Mouse (Mus musculus): ENCODE measurements around the gene Folr1.

The Folr1 gene

GRCm38 (mm10) chr7:101870629-101871028, at the start of gene Folr1:
Gene Folr1, minus strand, starts transcription at chr7:101870788.
- DNase-seq (ENCODE audit: low spot score in 2 of 2) = no peak

- peak; percentile 75 to 81 for DNase-seq (ENCODE audit: low spot score in 2 of 2)
Measured at GRCm38 (mm10) chr7:101918071-101918470, 47.5 kb upstream of the Folr1 start.

- no peak for DNase-seq (ENCODE audit: low spot score in 2 of 2)
Measured at GRCm38 (mm10) chr7:101911982-101912381, 41.4 kb upstream of the Folr1 start.

DNA sequence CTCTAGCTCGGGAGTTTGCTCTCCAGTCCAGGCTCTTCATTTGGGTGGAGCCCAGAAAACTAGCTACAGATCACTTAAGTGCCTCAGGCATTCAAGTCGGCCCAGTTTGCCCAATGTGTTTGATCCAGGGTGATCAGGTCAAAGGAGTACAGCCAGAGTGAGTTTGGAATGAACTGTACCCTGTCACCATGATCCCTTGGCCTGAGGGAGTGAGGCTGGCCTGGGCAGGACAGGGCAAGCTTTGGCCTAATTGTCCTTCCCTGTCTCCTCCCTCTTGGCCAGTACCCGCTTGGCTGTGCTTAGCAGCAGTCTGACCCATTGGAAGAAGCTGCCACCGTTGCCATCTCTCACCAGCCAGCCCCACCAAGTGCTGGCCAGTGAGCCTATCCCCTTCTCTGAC, 39.5 kb upstream of the Folr1 start:
- DNase-seq (ENCODE audit: low spot score in 2 of 2) = no peak

- no peak for DNase-seq (ENCODE audit: low spot score in 2 of 2)
Measured at GRCm38 (mm10) chr7:101908367-101908766, 37.8 kb upstream of the Folr1 start.

GRCm38 (mm10) chr7:101906696-101907095, 36.1 kb upstream of the Folr1 start:
- DNase-seq (ENCODE audit: low spot score in 2 of 2) = no peak

- DNase-seq (ENCODE audit: low spot score in 2 of 2) = no peak
Measured at GRCm38 (mm10) chr7:101906287-101906681, 35.7 kb upstream of the Folr1 start, which contains the start of gene Tomt. Gene Tomt, minus strand, starts transcription at chr7:101906359.

GRCm38 (mm10) chr7:101905561-101906286, 35.1 kb upstream of the Folr1 start, which contains the start of gene Lamtor1:
Gene Lamtor1, plus strand, starts transcription at chr7:101905904.
- DNase-seq (ENCODE audit: low spot score in 2 of 2) = peak; percentile 100

GRCm38 (mm10) chr7:101902846-101903245, 32.3 kb upstream of the Folr1 start:
- no peak for DNase-seq (ENCODE audit: low spot score in 2 of 2)

- no peak for DNase-seq (ENCODE audit: low spot score in 2 of 2)
Measured at GRCm38 (mm10) chr7:101901969-101902368, 31.4 kb upstream of the Folr1 start.

DNA sequence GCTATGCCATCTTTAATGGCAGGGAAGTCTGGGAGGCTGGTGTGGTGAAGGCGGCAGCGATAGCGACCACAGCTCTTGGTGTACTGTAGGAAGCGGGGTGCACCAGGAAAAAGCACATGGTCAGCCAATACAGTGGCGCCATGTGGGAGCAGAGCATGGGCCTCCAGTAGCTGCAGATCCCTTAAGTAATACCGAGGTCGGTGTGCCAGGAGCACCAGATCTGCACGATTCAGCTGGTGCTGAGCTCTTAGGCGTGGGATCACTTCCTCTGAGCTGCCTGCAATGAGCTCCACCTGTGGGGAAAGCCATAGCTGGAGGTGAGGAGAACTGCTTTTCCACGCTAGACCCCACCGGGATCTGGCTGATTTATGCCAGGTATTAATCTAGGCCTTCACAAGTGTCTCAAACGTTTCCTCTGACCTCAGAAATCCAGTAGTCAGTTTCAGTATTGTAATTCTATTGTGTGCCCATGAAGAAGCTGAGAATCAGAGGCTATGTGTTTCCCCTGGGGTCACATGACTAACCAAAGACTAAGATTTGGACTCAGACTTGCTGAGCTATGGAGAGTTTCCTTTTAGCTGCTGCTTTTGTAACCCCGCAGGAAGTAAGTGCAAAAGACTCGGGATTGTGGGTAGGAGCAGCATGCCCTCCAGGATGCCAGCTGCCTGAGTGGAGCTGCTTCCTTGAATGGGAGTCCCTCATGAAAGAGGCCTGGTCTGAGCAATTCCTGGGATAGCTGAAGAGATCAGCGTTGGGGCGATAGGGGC, 29.9 kb upstream of the Folr1 start:
- DNase-seq (ENCODE audit: low spot score in 2 of 2) = no peak

GRCm38 (mm10) chr7:101896104-101897066, 25.8 kb upstream of the Folr1 start:
- DNase-seq (ENCODE audit: low spot score in 2 of 2) = peak; percentile 98 to 99

DNA sequence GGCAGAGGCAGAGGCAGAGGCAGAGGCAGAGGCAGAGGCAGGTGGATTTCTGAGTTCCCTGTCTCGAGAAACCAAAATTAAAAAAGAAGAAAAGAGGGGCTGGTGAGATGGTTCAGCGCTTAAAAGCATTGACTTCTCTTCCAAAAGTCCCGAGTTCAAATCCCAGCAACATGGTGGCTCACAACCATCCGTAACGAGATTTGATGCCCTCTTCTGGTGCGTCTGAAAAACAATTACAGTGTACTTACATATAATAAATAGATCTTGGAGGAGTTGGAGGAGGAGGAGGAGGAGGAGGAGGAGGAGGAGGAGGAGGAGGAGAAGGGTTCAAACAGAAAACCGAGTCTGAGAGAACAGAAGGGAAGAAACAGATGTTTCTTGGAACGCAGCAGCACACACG, 25.1 kb upstream of the Folr1 start:
- DNase-seq (ENCODE audit: low spot score in 2 of 2) = no peak

- DNase-seq (ENCODE audit: low spot score in 2 of 2) = no peak
Measured at GRCm38 (mm10) chr7:101888460-101888859, 17.9 kb upstream of the Folr1 start.

GRCm38 (mm10) chr7:101886274-101886673, 15.7 kb upstream of the Folr1 start:
- DNase-seq (ENCODE audit: low spot score in 2 of 2) = no peak

- DNase-seq (ENCODE audit: low spot score in 2 of 2) = no peak
Measured at GRCm38 (mm10) chr7:101884160-101884559, 13.6 kb upstream of the Folr1 start.

- DNase-seq (ENCODE audit: low spot score in 2 of 2) = peak; percentile 30 to 44
Measured at GRCm38 (mm10) chr7:101882413-101883154, 12.0 kb upstream of the Folr1 start.

GRCm38 (mm10) chr7:101880855-101881254, 10.3 kb upstream of the Folr1 start:
- no peak for DNase-seq (ENCODE audit: low spot score in 2 of 2)

DNA sequence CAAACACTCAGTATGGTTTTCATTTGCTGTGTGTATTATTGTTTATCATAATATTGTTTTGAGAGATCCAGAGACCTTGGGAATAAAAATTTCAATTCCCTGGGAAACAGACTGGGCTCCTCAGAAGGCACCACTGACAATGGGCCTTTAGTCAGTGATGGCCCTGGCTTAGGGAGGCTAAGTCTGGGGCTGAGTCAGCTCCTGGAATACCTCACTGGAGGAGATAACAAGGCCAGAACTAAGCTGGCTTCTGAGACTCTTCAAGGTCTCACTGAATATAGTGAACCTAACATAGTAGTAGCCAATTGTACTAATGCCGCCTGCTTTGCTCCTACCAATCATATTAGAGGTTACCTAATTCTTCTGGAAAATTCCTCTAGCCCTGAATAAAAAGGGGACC, 5.4 kb upstream of the Folr1 start:
- DNase-seq (ENCODE audit: low spot score in 2 of 2) = no peak

DNA sequence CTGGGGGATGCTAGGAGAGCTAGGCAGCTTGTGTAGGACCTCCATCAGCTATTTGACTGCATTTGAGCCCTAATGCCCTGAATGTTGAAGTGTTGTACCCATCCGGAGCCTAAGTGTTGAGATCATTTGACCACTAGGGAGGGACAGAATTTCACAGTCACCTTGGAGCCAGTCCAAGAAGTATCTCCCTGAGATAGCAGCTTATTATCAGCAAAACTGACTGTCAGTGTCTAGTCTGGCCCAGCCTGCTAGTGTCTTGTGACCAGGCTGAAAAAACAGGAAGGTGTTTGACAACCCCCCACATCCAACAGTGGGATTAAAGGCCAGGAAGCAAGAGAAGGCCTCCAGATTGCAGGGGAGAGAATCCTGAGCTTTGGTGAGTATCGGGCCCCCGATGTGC, 708 bp upstream of the Folr1 start:
- DNase-seq (ENCODE audit: low spot score in 2 of 2) = no peak

DNA sequence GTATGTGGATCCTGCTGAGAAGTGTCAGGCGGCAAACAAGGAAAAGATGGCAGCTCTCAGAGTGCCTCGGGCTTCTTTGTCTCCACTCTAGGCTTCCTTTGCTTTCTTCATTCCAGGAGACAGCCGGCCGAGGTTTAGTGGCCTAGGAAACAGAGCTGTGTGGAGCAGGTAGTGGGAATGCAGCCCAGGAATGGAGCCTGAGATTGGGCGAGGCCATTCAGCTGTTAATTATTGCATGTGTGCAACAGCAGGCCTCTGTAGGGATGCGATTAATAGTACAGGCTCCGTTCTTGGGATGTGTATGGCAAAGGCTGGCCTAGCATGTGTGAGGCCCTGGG, 1.5 kb downstream of the Folr1 start:
- DNase-seq (ENCODE audit: low spot score in 2 of 2) = no peak

Measured in right cerebral cortex, adult 2 months (tissue).